Mouse (Mus musculus) urinary bladder, adult 2 months (tissue): ENCODE measurements around the gene Rcan2. TPM values are rescaled to one million over a fixed set of nuclear protein-coding genes. Genes with fewer than 3 reads are reported as not detected.

ENCODE experiments used
- DNase-seq: peaks from one replicate; pipeline ENCODE4 v3.0.0; 2022; ENCODE audit warnings: low spot score
- polyA plus RNA-seq: library from polyadenylated mRNA; depleted of rRNA; stranded (reverse); fragments of >200 nt; gene quantifications from 2 replicates; pipeline ENCODE4 v1.2.3, GENCODE M21; 2012

Rcan2 gene
- polyA plus RNA-seq, 1 experiment: 10.2 TPM

DNA sequence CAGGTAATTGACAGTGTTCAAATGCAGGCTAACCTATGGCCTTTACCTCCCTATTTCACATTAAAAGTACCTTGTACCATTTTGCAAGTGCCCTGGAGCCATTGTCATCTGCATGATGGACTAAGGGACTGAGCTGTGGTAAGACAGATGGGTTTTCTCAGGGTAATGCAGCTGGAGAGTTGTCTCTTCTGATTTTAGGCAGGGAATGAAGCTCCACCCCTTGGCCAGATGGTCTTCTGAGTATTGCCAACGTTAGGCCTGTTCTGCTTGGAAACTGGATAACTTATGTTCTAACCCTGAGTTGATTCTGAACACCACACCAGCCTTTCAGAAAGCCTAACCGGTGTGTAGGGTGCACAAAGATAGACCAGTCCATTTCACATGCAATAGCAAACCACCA, 222.7 kb downstream of the Rcan2 start:
- no peak for DNase-seq

DNA sequence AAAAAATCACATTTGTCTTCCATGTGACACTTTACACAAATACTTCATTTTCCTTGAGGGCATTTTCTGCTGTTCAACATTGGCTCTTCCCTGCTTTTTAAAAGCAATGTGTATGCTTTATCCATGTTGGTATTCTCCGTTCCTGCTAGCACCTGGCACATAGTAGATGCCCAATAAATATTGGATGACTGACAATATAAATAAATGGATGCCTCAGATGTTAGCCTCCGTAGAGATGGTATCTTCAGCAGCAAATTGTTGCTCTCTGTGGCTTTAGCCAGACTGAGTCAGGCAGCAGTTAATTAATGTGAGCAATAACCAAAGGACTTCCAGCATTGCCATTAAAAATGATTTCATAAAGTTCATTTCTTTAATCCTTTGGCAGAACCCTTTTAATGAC, 223.9 kb downstream of the Rcan2 start:
- no peak for DNase-seq

DNA sequence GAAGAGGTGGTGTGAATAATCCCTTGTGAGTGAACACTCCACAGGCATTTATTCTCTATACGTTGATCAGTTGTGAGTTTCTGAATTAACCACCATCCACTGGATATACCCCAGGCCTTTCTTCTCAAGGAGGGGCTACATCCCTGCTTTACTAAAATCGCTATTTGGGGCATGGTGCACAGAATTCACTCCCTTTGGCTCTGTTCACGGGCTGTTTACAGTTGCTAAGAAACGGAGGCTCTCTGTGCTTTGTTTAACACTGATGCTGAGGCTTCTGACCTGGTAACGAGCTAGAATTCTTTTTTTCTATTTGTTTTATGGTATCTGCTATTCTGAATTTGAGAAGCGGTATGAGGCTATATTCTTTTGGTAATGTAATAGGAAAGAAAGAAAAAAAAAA, 224.8 kb downstream of the Rcan2 start:
- no peak for DNase-seq

DNA sequence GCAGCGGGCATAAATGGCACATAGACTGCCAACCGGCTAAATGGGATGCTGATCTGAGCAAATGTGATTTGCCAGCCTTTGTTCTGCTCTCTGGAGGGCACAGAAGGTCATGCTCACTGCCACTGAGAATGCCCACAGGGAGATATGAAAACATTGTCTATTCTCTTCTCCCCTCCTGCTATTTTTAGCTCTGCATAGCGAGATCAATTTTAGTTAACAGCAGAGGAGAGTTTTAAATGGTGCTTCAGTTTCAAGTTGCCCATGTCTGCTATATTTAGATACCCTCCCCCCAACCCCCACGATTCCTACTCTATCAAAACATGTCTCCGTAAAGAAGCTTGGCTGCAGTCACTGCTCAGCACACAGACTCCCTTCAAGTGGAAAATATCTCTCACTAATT, 225.2 kb downstream of the Rcan2 start:
- DNase-seq: no peak

DNA sequence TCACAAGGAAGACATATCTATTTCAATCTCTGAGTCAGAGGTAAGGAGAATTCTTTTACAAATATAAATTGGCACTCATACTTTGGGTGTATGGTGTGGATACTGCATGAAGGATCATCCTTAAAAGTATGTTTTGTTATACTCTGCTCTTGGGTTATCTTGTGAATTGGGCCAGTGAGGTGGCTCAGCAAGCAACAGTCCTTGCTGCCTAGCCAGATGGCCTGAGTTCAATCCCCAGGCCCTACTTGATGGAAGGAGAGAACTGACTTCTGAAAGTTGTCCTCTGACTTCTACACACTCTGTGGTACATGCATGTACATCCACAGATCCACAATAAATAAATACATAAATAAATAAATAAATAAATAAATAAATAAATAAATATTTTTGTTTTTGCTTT, 225.6 kb downstream of the Rcan2 start:
- DNase-seq: no peak

DNA sequence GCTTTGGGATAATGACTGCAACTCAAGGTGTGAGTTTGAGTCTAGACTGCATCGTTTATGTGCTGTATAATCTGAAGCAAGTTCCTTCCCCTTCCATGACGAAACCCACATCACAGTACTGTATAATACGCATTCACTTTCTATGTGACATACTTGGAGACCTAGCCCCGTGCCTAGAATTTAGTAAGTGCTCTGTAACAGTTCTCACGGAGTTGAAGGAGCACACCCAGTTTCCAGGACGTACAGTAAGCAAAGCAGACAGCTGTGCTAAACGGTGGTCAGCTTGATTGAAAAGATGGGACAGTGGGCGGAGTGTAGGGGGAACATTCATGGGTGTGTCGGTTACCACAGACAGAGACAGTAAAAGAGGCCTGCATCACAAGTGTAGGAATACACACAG, 226.2 kb downstream of the Rcan2 start:
- DNase-seq: no peak

DNA sequence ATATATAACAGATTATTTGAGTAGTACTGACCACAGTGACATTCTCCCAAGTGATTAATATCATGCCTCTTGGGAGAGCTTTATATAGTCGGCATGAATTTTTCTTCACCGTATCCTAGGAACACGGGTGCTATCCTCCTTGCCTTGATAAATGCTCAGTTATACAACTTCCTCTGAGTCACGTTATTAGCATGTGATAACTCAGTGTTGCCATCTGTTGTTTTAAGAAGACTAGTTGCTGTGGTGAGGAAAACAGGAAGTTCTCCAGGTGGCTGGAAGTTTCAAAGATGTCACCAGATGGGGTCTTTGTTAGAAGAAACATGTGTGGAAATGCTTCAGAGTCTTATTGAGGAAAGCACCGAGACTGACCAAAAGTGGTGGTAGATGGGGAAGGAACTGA, 228.5 kb downstream of the Rcan2 start:
- no peak for DNase-seq

DNA sequence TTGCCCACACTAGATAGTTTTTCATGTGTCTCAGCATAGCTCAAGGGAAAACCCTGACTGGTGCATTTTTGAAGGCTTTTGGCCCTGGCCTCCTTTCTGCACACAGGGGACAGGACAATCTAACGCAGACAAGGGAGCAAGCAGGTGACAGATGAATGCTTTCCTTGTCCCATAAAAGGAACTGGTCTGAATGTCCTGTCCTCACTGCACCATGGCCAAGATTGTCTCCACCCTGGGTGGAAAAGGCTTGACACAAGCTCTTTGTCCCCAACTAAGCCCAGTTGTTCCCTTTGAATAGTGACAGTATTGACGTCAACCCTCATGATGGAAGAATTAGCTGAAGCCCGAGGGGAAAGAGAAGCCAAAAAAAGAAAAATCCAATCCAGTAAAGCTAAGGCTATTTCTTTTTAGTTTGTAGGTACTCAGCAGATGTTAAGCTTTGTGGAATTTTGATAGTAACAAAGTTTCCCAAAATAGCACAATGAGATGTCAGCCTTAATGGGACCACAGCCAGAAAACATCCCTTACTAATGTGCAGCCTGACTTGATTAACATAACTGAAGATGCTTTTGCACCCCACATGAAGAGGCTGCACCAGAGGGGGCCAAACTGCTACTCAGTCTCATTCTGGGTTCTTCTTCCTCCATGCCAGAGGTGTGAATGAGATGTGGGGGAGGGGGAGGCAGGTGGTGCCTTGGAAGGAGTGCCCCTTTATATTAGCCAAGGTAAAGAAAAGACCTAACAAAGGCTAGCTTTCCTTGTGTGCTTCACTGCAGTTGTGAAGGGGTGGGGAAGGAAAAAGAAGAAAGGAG, 229.8 kb downstream of the Rcan2 start:
- DNase-seq: no peak

- no peak for DNase-seq
Measured at GRCm38 (mm10) chr17:44035005-44035404, 233.9 kb downstream of the Rcan2 start.

DNA sequence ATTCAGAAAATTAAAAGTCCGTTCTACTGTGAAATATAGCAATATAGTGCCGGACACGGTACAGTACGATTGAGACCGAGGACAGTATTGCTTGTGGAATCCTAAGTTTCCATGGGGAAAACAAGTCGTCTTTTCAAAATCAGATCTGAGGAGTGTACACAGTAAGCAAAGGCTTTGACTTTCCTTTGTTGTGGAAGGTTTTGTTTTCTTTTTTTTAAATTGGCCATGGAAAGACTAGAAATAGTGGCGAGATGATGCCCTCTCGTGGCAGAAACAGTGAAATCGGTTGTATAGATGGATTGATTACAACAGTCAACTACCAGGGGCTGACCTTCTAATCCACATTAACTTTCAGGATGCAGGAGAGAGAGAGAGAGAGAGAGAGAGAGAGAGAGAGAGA, 237.5 kb downstream of the Rcan2 start:
- DNase-seq: no peak

GRCm38 (mm10) chr17:44040449-44040848, 239.3 kb downstream of the Rcan2 start:
- no peak for DNase-seq

GRCm38 (mm10) chr17:44042301-44042700, 241.2 kb downstream of the Rcan2 start:
- no peak for DNase-seq

DNA sequence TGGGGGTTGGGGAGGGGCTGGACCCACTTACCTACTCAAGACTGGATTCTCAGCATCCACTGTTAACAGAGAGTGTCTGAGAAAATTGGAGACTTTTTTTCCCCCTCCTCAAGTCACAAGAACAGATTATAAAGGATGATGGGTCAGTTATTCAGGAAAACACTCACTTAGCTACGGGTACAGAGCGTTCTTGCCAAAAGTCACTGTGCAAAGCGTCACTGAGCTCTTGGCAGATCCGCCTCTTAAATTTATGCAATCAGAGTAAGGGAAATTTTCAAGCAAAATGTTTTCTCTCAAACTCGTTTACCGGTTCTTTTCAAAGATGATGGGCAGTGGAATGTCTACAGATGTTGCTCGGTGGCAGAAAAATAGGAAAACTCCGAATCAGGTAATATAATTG, 241.7 kb downstream of the Rcan2 start:
- DNase-seq: no peak

GRCm38 (mm10) chr17:44053427-44053826, 252.3 kb downstream of the Rcan2 start:
- no peak for DNase-seq

- no peak for DNase-seq
Measured at GRCm38 (mm10) chr17:44057123-44057522, 256.0 kb downstream of the Rcan2 start.

DNA sequence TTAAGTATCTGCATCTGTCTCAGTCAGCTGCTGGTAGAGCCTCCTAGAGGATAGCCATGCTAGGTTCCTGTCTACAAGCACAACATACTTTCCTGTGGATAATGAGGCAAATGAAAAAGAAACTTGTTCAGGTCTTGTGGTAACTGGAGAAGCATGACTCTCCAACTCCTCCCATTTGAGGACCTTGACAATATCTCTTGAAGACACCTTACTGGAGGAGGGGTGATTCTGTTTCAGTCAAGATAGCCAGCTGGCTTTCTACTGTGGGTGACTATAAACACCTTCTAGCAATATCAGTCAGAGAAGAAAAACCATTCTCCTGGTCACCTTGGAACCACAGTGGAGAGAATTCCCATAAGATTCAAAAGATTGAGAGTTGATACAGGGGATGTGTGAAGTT, 257.0 kb downstream of the Rcan2 start:
- DNase-seq: no peak

DNA sequence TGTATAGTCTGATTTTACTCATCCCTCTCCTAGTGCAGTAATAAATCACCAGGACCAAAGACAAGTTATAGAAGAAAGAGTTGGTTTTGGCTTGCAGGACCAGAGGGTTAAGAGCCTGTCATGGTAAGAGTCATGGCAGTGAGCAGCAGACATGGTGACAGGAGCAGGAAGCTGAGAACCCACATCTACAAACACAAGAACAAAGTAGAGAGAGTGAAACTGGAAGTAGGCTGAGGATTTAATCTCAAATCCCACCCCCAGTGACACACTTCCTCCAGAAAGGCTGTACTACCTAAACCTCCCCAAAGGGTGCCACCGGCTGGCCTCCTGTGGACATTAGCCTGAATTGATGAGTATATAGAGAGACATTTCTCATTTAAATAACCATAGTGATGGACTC, 259.6 kb downstream of the Rcan2 start:
- DNase-seq: no peak

GRCm38 (mm10) chr17:44061289-44061890, 260.2 kb downstream of the Rcan2 start:
- no peak for DNase-seq

GRCm38 (mm10) chr17:44068876-44069275, 267.7 kb downstream of the Rcan2 start:
- DNase-seq: no peak

DNA sequence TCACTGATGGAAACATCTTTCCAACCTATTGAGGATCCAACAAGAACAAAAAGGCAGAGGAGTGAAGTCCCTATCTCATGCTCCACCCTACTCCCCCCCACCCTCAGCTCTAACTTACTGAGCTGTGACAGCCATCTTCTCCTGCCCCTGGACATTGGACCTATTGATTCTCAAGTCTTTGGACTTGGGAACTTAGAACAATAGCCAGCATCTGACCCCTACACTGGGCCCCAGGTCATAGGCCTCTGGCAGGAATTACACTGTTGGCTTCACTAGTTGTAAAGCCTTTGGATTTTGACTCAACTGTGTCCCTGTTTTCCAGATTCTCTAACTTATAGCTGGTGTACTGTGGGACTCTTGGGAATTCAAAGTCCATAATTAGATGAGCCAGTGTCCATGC, 270.5 kb downstream of the Rcan2 start:
- no peak for DNase-seq

- DNase-seq: no peak
Measured at GRCm38 (mm10) chr17:44075601-44076000, 274.4 kb downstream of the Rcan2 start.

- no peak for DNase-seq
Measured at GRCm38 (mm10) chr17:44076051-44076680, 275.0 kb downstream of the Rcan2 start.

DNA sequence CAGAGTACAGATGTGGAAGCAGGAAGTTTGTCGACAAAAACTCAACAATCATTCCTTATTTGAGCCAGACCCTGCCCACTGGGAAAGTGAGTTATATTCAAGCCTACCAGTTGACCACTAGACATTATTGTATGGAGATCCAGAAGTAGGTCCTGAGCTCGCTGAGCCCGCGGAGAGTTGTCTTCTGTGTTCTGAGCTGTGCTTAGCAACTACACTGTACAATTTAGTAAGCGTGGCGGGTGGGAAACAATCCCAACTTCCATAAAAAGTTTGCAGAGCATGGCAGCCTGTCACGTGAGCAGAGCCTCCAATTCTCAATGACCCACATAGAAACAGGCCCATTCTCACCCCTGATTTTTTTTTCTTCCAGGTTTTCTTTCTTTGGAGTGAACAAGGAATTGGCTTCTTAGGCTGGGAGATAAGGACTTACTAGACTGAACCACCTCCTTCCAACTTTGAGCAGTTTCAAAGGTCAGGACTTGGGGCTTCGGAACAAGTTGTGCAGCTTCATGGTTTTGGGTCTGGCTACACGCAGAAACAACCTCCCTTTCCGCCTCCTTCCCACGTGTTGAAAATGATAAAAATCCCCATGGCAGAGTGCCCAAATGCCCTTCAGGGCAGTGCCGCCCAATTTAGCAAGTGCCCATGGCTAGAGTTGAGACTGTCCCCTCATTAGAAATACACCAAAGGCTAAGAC, 276.1 kb downstream of the Rcan2 start:
- no peak for DNase-seq
